Mouse (Mus musculus) liver, adult 2 months (tissue): ENCODE measurements around the gene Gpha2.
A peak's percentile ranks its signal among the peaks of the same experiment; 100 is the strongest.

Experiments used
- CTCF ChIP-seq: fragments of 200-500 bp; IDR thresholded peaks from 2 replicates; pipeline ENCODE4 v1.5.1; 2011; ENCODE audit warnings: low read depth, low read length, control low read depth
- POLR2A ChIP-seq: fragments of 200-500 bp; IDR thresholded peaks from 2 replicates; pipeline ENCODE4 v1.6.1; 2011; ENCODE audit warnings: low read length, control low read depth; ENCODE audit not compliant: insufficient read depth; ENCODE audit errors: extremely low read depth

- TF ChIP-seq POLR2A (0 out of 2 replicates have a peak, but pooled peaks have one; percentile 11), CTCF (no peak)
Observed at GRCm38 (mm10) chr19:6268670-6269132, 42.5 kb downstream of the Gpha2 start.
